Mouse (Mus musculus) liver, adult 2 months (tissue): Measurements from ENCODE around the gene Tmem80.

Experiments
- CTCF ChIP-seq: fragments of 200-500 bp; IDR thresholded peaks from 2 replicates; pipeline ENCODE4 v1.5.1; 2011; ENCODE audit warnings: low read depth, low read length, control low read depth
- POLR2A ChIP-seq: fragments of 200-500 bp; IDR thresholded peaks from 2 replicates; pipeline ENCODE4 v1.6.1; 2011; ENCODE audit warnings: low read length, control low read depth; ENCODE audit not compliant: insufficient read depth; ENCODE audit errors: extremely low read depth

DNA sequence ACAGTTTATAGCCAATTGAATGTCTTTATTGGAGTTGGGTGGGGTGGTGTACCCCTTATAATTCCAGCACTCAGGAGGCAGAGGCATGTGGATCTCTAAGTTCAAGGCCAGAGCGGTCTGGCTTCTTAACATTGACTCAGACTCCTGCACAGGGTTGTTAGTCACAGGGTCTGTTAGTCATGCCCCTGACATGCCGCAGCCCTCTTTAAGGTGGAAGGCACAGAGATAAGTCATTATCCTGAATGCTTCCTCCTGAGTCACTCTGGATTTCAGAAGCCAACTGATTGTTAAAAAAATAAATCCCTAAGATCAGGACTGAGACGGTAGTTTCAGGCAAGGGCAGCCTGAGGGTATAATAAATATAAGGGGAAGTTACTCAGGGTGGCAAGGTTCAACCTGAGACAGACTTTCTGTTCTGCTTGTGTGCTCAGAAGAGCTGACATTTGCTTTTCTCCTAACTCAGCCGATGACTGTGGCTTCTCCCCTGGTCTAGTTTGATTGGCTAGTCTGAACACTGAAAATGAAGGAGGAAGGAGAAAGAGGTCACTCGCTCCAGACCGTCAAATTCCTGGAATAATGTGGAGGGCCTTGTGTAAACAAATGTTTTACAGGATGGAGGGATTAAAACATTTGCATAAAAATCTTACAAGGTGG lies 44.5 kb downstream of the Tmem80 start:
- TF ChIP-seq CTCF (no peak), POLR2A (no peak)
